Mouse (Mus musculus) embryonic facial prominence, embryonic 12.5 days (tissue): ENCODE data around the gene Scarb1. TPM values are rescaled to one million over a fixed set of nuclear protein-coding genes. Genes with fewer than 3 reads are reported as not detected.

Source experiments
- ATAC-seq: fragments of 200-750 bp; cut with Nextera tagmentation; 2 replicates; pipeline ENCODE4 v1.8.0; 2017; ENCODE audit not compliant: insufficient number of reproducible peaks, insufficient read depth, low FRiP score, low TSS enrichment
- H3K27ac ChIP-seq: fragments of 300-500 bp; sonication (generic); 2 replicates; pipeline ENCODE4 v1.5.1; 2016; ENCODE audit warnings: mild to moderate bottlenecking
- H3K27me3 ChIP-seq: fragments of 300-500 bp; sonication (generic); 2 replicates; pipeline ENCODE4 v1.6.1; 2016; ENCODE audit warnings: mild to moderate bottlenecking, moderate library complexity
- H3K36me3 ChIP-seq: fragments of 300-500 bp; sonication (generic); 2 replicates; pipeline ENCODE4 v1.6.1; 2016; ENCODE audit warnings: mild to moderate bottlenecking
- H3K4me1 ChIP-seq: fragments of 300-500 bp; sonication (generic); 2 replicates; pipeline ENCODE4 v1.6.1; 2016
- H3K4me2 ChIP-seq: fragments of 300-500 bp; sonication (generic); replicated peaks from 2 replicates; pipeline ENCODE4 v1.6.1; 2016; ENCODE audit warnings: mild to moderate bottlenecking, moderate library complexity
- H3K4me3 ChIP-seq: fragments of 300-500 bp; sonication (generic); 2 replicates; pipeline ENCODE4 v1.5.1; 2016; ENCODE audit warnings: mild to moderate bottlenecking
- H3K9ac ChIP-seq: fragments of 300-500 bp; sonication (generic); 2 replicates; pipeline ENCODE4 v1.6.1; 2016; ENCODE audit warnings: mild to moderate bottlenecking, moderate library complexity
- H3K9me3 ChIP-seq: fragments of 300-500 bp; sonication (generic); 2 replicates; pipeline ENCODE4 v1.6.1; 2016; ENCODE audit warnings: mild to moderate bottlenecking, moderate library complexity
- WGBS: fragments of 180-500 bp; shearing (Covaris S2); methylation state at CpG from one replicate; pipeline ENCODE4 v1.1.7; 2016; 5-methylcytosine and 5-hydroxymethylcytosine counted together
- polyA plus RNA-seq: library from polyadenylated mRNA; unstranded; fragments of >200 nt; fragmentation: Nextera tagmentation; extraction: Ambion mirVana; gene quantifications from 2 replicates; pipeline ENCODE4 v1.2.1, GENCODE M21; 2016

The Scarb1 gene
- polyA plus RNA-seq, 1 experiment from 2014 or later: 38.8 TPM

- no peaks in the 10 kb centered on the region for H3K36me3 ChIP-seq
- no peaks in the 10 kb centered on the region for H3K27me3 ChIP-seq
- peaks cover 35% of the 10 kb centered on the region for H3K4me1 ChIP-seq
- H3K9me3 ChIP-seq: no peaks in the 10 kb centered on the region
- H3K9ac ChIP-seq: no peak overlapping the region
- 20% methylated on average over 6 of the region's 7 CpGs for WGBS
- no peak; the same call in 1 of the 2 replicates for ATAC-seq
- peak overlapping the region; percentile 26; the same call in 1 of the 2 replicates for H3K27ac ChIP-seq
- H3K4me3 ChIP-seq: no peak overlapping the region
- H3K4me2 ChIP-seq: no peak overlapping the region
These were observed 99.3 kb downstream of the Scarb1 start for GRCm38 (mm10) chr5:125241627-125242026.

DNA sequence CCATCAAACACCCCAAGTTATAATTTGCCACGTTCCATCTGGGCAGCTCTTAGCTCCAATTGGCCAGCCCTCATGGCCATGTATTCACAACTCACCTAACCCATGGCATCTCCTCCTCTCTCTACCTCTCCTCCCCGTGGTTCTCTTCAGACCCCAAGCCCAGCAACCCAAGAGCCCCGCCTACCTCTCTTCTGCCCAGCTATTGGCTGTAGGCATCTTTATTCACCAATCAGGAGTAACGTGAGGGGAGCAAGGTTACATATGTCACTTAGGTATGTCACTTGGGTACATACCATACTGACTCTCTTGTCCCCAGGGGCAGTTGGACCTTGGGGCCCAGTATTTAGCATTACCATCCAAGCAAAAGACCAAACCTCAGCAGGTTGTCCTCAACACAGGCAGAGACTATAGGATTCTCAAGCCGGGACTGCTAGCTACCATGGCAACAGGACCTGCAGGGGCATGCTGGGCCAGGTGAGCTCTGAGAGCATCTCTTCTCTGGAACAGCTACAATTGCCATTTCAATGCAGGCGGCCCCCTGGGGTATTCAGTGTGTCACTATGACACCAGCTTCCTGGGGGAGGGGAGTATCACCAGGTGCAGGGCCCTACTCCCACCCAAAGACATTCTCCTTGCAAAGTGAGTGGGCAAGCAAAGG, 100.6 kb downstream of the Scarb1 start:
- Histone ChIP-seq H3K4me2 (no peak overlapping the region), H3K9me3 (no peaks in the 10 kb centered on the region), H3K9ac (no peak overlapping the region), H3K27me3 (no peaks in the 10 kb centered on the region), H3K36me3 (no peaks in the 10 kb centered on the region), H3K4me3 (no peak overlapping the region), H3K4me1 (peaks cover 28% of the 10 kb centered on the region), H3K27ac (no peak overlapping the region)
- 18% methylated on average over 6 of the region's 6 CpGs for WGBS
- ATAC-seq: no peak

DNA sequence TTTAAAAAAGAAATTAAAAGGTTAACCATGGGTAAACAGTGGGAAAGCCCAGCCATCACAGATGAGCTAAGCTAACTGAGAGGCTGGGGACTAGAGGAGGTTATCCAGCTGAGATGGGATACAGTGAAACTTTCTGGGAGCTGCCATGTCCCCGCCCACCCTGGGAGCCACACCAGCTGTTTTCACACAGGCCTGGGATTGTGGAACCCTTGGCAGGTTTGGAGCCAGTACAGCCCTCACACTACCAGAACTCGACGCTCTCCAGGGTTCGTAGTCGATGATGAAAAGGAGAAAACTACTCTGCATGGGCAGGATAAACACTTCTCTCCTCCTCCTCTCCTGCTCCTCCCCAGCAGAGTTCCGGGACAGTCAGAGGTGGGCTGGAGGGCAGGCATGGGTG, 105.0 kb downstream of the Scarb1 start:
- no peak for ATAC-seq
- H3K9ac ChIP-seq: no peak overlapping the region
- 65% methylated on average over 6 of the region's 6 CpGs for WGBS

GRCm38 (mm10) chr5:125235398-125235797, 105.5 kb downstream of the Scarb1 start:
- WGBS: 95% methylated on average over 3 of the region's 3 CpGs
- Histone ChIP-seq H3K4me2 (no peak overlapping the region), H3K36me3 (no peaks in the 10 kb centered on the region), H3K27ac (no peak overlapping the region), H3K4me3 (no peak overlapping the region), H3K9me3 (no peaks in the 10 kb centered on the region), H3K27me3 (no peaks in the 10 kb centered on the region), H3K9ac (no peak overlapping the region), H3K4me1 (peaks cover 5% of the 10 kb centered on the region; the same call in 1 of the 2 replicates)
- no peak for ATAC-seq

More for the DNA sequence above, 105.0 kb downstream of the Scarb1 start:
- H3K4me1 ChIP-seq: peaks cover 7% of the 10 kb centered on the region; the same call in 1 of the 2 replicates
- no peaks in the 10 kb centered on the region for H3K27me3 ChIP-seq
- H3K27ac ChIP-seq: no peak overlapping the region
- H3K4me3 ChIP-seq: no peak overlapping the region
- H3K9me3 ChIP-seq: no peaks in the 10 kb centered on the region
- no peak overlapping the region for H3K4me2 ChIP-seq
- no peaks in the 10 kb centered on the region for H3K36me3 ChIP-seq

GRCm38 (mm10) chr5:125234399-125234798, 106.5 kb downstream of the Scarb1 start:
- Histone ChIP-seq H3K4me2 (no peak overlapping the region), H3K9me3 (no peaks in the 10 kb centered on the region), H3K36me3 (no peaks in the 10 kb centered on the region), H3K4me3 (no peak overlapping the region), H3K4me1 (peaks cover 3% of the 10 kb centered on the region; the same call in 1 of the 2 replicates), H3K27ac (no peak overlapping the region), H3K9ac (no peak overlapping the region), H3K27me3 (no peaks in the 10 kb centered on the region)
- 60% methylated on average over 8 of the region's 8 CpGs for WGBS
- ATAC-seq: no peak

GRCm38 (mm10) chr5:125233478-125233877, 107.4 kb downstream of the Scarb1 start:
- H3K4me2 ChIP-seq: no peak overlapping the region
- peaks cover 3% of the 10 kb centered on the region; the same call in 1 of the 2 replicates for H3K4me1 ChIP-seq
- H3K9ac ChIP-seq: no peak overlapping the region
- ATAC-seq: no peak
- H3K36me3 ChIP-seq: no peaks in the 10 kb centered on the region
- WGBS: 81% methylated on average over 1 of the region's 1 CpGs
- no peaks in the 10 kb centered on the region for H3K27me3 ChIP-seq
- H3K4me3 ChIP-seq: no peak overlapping the region
- H3K9me3 ChIP-seq: no peaks in the 10 kb centered on the region
- H3K27ac ChIP-seq: no peak overlapping the region

- H3K4me1 ChIP-seq: peaks cover 3% of the 10 kb centered on the region; the same call in 1 of the 2 replicates
- no peaks in the 10 kb centered on the region for H3K27me3 ChIP-seq
- no peak overlapping the region for H3K9ac ChIP-seq
- WGBS: 65% methylated on average over 7 of the region's 7 CpGs
- H3K27ac ChIP-seq: no peak overlapping the region
- ATAC-seq: no peak
- no peak overlapping the region for H3K4me3 ChIP-seq
- 0 out of 2 replicates have a peak, but pooled peaks cover 4% of the 10 kb centered on the region for H3K9me3 ChIP-seq
- no peak overlapping the region for H3K4me2 ChIP-seq
- no peaks in the 10 kb centered on the region for H3K36me3 ChIP-seq
These were observed 108.4 kb downstream of the Scarb1 start for GRCm38 (mm10) chr5:125232443-125232979.

DNA sequence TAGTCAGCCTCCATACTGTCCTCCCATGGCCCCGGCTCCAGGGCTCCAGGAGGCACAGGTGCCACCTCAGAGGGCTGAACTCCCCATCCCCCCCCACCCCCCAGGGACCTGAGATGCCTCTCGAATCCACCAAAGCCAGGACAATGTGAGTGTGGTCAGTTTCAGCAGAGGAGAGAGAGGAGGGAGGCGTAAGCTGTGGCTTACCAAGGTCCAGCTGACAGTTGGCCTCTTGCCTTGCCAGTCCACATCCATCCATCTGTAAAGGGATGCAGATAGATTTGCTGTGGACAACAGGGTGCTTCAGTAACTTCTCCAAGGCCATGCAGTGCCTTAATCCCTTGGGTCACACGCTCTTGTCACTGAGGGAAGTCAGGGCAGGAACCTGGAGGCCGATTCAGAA, 110.4 kb downstream of the Scarb1 start:
- 65% methylated on average over 5 of the region's 5 CpGs for WGBS
- Histone ChIP-seq H3K4me2 (no peak overlapping the region), H3K4me1 (no peaks in the 10 kb centered on the region), H3K27ac (no peak overlapping the region), H3K27me3 (no peaks in the 10 kb centered on the region), H3K36me3 (no peaks in the 10 kb centered on the region), H3K9me3 (0 out of 2 replicates have a peak, but pooled peaks cover 6% of the 10 kb centered on the region), H3K9ac (no peak overlapping the region), H3K4me3 (no peak overlapping the region)
- no peak for ATAC-seq

DNA sequence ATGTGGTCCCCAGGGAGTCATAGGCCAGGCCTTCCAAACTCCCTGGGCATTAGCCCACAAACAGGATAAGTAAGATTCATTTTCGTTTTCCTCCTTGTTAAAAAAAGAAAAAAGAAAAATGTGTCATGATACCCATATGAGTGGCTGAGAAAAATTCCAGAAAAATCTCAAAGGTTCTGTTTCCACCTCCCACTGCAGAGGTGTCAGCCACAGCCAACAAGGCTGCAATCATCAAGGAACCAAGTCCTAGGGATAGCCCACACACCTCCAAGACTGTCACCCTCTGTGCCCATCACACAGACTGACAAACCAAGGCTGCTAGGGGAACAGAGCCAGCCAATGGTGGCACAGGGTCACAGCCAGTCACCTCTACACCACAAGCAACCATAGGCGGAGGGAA, 111.8 kb downstream of the Scarb1 start:
- H3K36me3 ChIP-seq: no peaks in the 10 kb centered on the region
- no peak overlapping the region for H3K4me3 ChIP-seq
- no peaks in the 10 kb centered on the region for H3K4me1 ChIP-seq
- no peak for ATAC-seq
- WGBS: 82% methylated on average over 2 of the region's 2 CpGs
- H3K4me2 ChIP-seq: no peak overlapping the region
- H3K9me3 ChIP-seq: 0 out of 2 replicates have a peak, but pooled peaks cover 6% of the 10 kb centered on the region
- no peak overlapping the region for H3K27ac ChIP-seq
- H3K27me3 ChIP-seq: no peaks in the 10 kb centered on the region
- H3K9ac ChIP-seq: no peak overlapping the region

- Histone ChIP-seq H3K4me1 (no peaks in the 10 kb centered on the region), H3K9me3 (0 out of 2 replicates have a peak, but pooled peaks cover 6% of the 10 kb centered on the region), H3K27ac (no peak overlapping the region), H3K4me3 (no peak overlapping the region), H3K36me3 (no peaks in the 10 kb centered on the region), H3K4me2 (no peak overlapping the region), H3K9ac (no peak overlapping the region), H3K27me3 (no peaks in the 10 kb centered on the region)
- WGBS: 98% methylated on average over 4 of the region's 4 CpGs
- ATAC-seq: no peak
These were observed 113.2 kb downstream of the Scarb1 start for GRCm38 (mm10) chr5:125227699-125228098.
